Comparison of ENCODE assay signal across 14 mouse cellular contexts in the genomic region with DNA sequence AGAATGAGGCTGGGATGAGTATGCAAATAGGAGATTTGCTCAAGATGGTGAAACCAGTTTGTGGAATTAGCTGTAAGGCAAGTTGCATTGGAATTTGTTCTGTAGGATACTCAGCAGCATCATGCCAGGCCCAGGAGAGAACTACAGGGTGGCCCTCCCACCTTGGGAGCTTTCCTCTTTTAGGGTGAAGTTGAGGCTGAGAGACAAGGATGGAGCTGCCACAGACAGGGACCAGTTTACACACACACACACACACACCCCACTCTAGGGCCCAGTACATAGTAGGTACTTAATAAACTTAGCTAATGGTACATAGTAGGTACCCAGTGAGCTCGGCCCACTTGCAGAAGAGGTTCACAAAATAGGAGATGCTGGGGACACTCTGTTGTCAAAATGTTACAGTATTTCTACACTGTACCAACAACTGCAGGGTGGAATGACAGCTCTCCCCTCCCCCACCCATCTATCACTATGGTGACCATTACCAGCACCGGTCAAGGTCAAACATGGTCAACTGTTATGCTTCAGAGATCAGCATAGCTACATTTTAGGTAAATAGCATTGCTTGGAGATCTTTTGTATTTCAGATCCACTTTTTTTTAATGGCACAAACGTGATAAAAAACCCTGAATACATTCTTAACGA. TPM values are rescaled to one million over a fixed set of nuclear protein-coding genes. Genes with fewer than 3 reads are reported as not detected.
A peak's percentile ranks its signal among the peaks of the same experiment; 100 is the strongest.
DNase-seq lines count a peak whose midpoint lies in the region; ATAC-seq and TF ChIP-seq lines count a peak whose summit lies in the region.
"Had no signal": no experiment of that assay in that cellular context is flagged by ENCODE, and none has a peak within 500 bp of the region (broad histone marks: within the 10 kb centered on the region; RNA-seq: fewer than 3 reads in every experiment).

No protein-coding gene starts in this region.

- no peak overlapping the region for H3K4me2 ChIP-seq in kidney, embryonic 14.5 days (replicated peaks; ENCODE audit: low read depth, low read length)
- no peak overlapping the region for H3K4me2 ChIP-seq in hindbrain, embryonic 12.5 days (replicated peaks)
- no peak overlapping the region for H3K4me2 ChIP-seq in liver, postnatal 0 days (ENCODE audit: low read depth, low read length)
- H3K4me2 ChIP-seq: embryonic facial prominence, embryonic 15.5 days; lung, embryonic 14.5 days; neural tube, embryonic 13.5 days had no signal

- no peak overlapping the region for H3K27ac ChIP-seq in kidney, embryonic 14.5 days (ENCODE audit: low read depth, low read length)
- no peak overlapping the region for H3K27ac ChIP-seq in hindbrain, embryonic 12.5 days
- H3K27ac ChIP-seq in liver, postnatal 0 days (ENCODE audit: low read depth) = no peak overlapping the region
- H3K27ac ChIP-seq in thymus, adult 2 months (ENCODE audit: control insufficient read depth, insufficient read depth, low read length) = no peak overlapping the region
- H3K27ac ChIP-seq: embryonic facial prominence, embryonic 15.5 days; neural tube, embryonic 13.5 days had no signal

- peak; percentile 53; the same call in 1 of the 2 replicates for ATAC-seq in kidney, embryonic 14.5 days (ENCODE audit: low FRiP score, low TSS enrichment)
- peak; percentile 51 for ATAC-seq in hindbrain, embryonic 12.5 days (ENCODE audit: low FRiP score)
- peak; percentile 59 for ATAC-seq in liver, postnatal 0 days
- ATAC-seq: CD4-positive, CD25-positive, alpha-beta regulatory T cell, adult 4 months had no signal

- no peak for DNase-seq in kidney, adult 9 months
- peak; percentile 53 for DNase-seq in ES-CJ7 (ENCODE audit: low read depth, low spot score)
- DNase-seq in liver, postnatal 0 days = no peak
- DNase-seq in gastrocnemius, postnatal 14 days = no peak
- DNase-seq in ovary, postnatal 14 days (ENCODE audit: low spot score) = no peak
- no peak for DNase-seq in thymus, adult 2 months
- DNase-seq: cerebellum, adult 9-10 months; lung, embryonic 14.5 days; right cerebral cortex, postnatal 14 days had no signal

- TF ChIP-seq POLR2A in thymus, adult 2 months (IDR thresholded peaks at IDR 0.05; ENCODE audit: control insufficient read depth, extremely low read depth, insufficient read depth, low read length, poor library complexity) = no peak

- WGBS in kidney, embryonic 14.5 days = 49% methylated on average over 4 of the region's 4 CpGs
- 65% methylated on average over 4 of the region's 4 CpGs for WGBS in hindbrain, embryonic 12.5 days
- 60% methylated on average over 4 of the region's 4 CpGs for WGBS in liver, postnatal 0 days (ENCODE audit: insufficient replicate concordance)
- WGBS in thymus, adult 2 months = 93% methylated on average over 4 of the region's 4 CpGs

- H3K9ac ChIP-seq in kidney, embryonic 14.5 days (ENCODE audit: low read depth, low read length) = no peak overlapping the region
- H3K9ac ChIP-seq in hindbrain, embryonic 12.5 days = no peak overlapping the region
- no peak overlapping the region for H3K9ac ChIP-seq in liver, postnatal 0 days (replicated peaks)
- H3K9ac ChIP-seq: embryonic facial prominence, embryonic 15.5 days; lung, embryonic 14.5 days; neural tube, embryonic 13.5 days had no signal

- 0 out of 2 replicates have a peak, but pooled peaks cover 3% of the 10 kb centered on the region for H3K4me1 ChIP-seq in kidney, embryonic 14.5 days (ENCODE audit: control insufficient read depth, insufficient read depth, low read length)
- H3K4me1 ChIP-seq in hindbrain, embryonic 12.5 days = no peaks in the 10 kb centered on the region
- no peaks in the 10 kb centered on the region for H3K4me1 ChIP-seq in liver, postnatal 0 days (ENCODE audit: insufficient read depth)
- no peaks in the 10 kb centered on the region for H3K4me1 ChIP-seq in thymus, adult 2 months (replicated peaks; ENCODE audit: control insufficient read depth, insufficient read depth, low read length)
- H3K4me1 ChIP-seq: embryonic facial prominence, embryonic 15.5 days; neural tube, embryonic 13.5 days had no signal

- TF ChIP-seq EP300 in liver, postnatal 0 days (IDR thresholded peaks at IDR 0.05; ENCODE audit: low read depth) = no peak

- intact Hi-C loops in gastrocnemius, postnatal 14 days (cut with DNase I; ENCODE audit: low total_unique reads) = no loop called here

- TF ChIP-seq CTCF in liver, postnatal 0 days (IDR thresholded peaks at IDR 0.05; ENCODE audit: low read depth) = no peak
- TF ChIP-seq CTCF in thymus, adult 2 months (IDR thresholded peaks at IDR 0.05; ENCODE audit: borderline replicate concordance, control insufficient read depth, extremely low read depth, insufficient read depth, low read length, poor library complexity) = no peak

- H3K4me3 ChIP-seq in kidney, embryonic 14.5 days (ENCODE audit: low read length) = no peak overlapping the region
- no peak overlapping the region for H3K4me3 ChIP-seq in hindbrain, embryonic 12.5 days
- H3K4me3 ChIP-seq in liver, postnatal 0 days (ENCODE audit: low read depth, low read length) = no peak overlapping the region
- no peak overlapping the region for H3K4me3 ChIP-seq in thymus, adult 2 months (ENCODE audit: control insufficient read depth, insufficient read depth, low read length)
- H3K4me3 ChIP-seq: embryonic facial prominence, embryonic 15.5 days; neural tube, embryonic 13.5 days had no signal

- no peaks in the 10 kb centered on the region for H3K36me3 ChIP-seq in kidney, embryonic 14.5 days (ENCODE audit: control insufficient read depth, insufficient read depth, low read length)
- no peaks in the 10 kb centered on the region for H3K36me3 ChIP-seq in hindbrain, embryonic 12.5 days
- H3K36me3 ChIP-seq in liver, postnatal 0 days (replicated peaks; ENCODE audit: insufficient read depth, low read length) = no peaks in the 10 kb centered on the region
- H3K36me3 ChIP-seq in thymus, adult 2 months (ENCODE audit: control insufficient read depth, insufficient read depth, low read length) = no peaks in the 10 kb centered on the region
- H3K36me3 ChIP-seq: embryonic facial prominence, embryonic 15.5 days; neural tube, embryonic 13.5 days had no signal

- H3K27me3 ChIP-seq in kidney, embryonic 14.5 days (ENCODE audit: control insufficient read depth, insufficient read depth, low read length) = no peaks in the 10 kb centered on the region
- H3K27me3 ChIP-seq in hindbrain, embryonic 12.5 days = no peaks in the 10 kb centered on the region
- H3K27me3 ChIP-seq in liver, postnatal 0 days (ENCODE audit: insufficient read depth, low read length) = no peaks in the 10 kb centered on the region
- no peaks in the 10 kb centered on the region for H3K27me3 ChIP-seq in thymus, adult 2 months (ENCODE audit: control insufficient read depth, insufficient read depth, low read length)
- H3K27me3 ChIP-seq: embryonic facial prominence, embryonic 15.5 days; neural tube, embryonic 13.5 days had no signal

- no peaks in the 10 kb centered on the region for H3K9me3 ChIP-seq in kidney, embryonic 14.5 days (ENCODE audit: control insufficient read depth, low read length)
- no peaks in the 10 kb centered on the region for H3K9me3 ChIP-seq in hindbrain, embryonic 12.5 days (replicated peaks)
- no peaks in the 10 kb centered on the region for H3K9me3 ChIP-seq in liver, postnatal 0 days (ENCODE audit: low read length)
- H3K9me3 ChIP-seq: embryonic facial prominence, embryonic 15.5 days; neural tube, embryonic 13.5 days had no signal

RNA-seq across cellular contexts. Expression of a gene that starts 21.4 kb away (rescaled TPM):
- polyA plus RNA-seq in kidney, embryonic 14.5 days (2014; fragmentation: Nextera tagmentation; extraction: Ambion mirVana) = 785 and 857 TPM in 2 replicates
- 1,102 and 1,155 TPM in 2 replicates for polyA plus RNA-seq in hindbrain, embryonic 12.5 days (2016; fragmentation: Nextera tagmentation; extraction: Ambion mirVana)
- 116 and 120 TPM in 2 replicates for polyA plus RNA-seq in liver, postnatal 0 days (2015; fragmentation: Nextera tagmentation; extraction: Ambion mirVana)
- total RNA-seq in gastrocnemius, postnatal 14 days (2021) = 10 to 100 TPM; 46.3 to 61.9 TPM
- 40.8 and 61.1 TPM in 2 replicates for polyA plus RNA-seq in thymus, adult 2 months (2012; rRNA removed)
